Mouse (Mus musculus): ENCODE results near the gene Zbtb20.

The Zbtb20 gene

GRCm38 (mm10) chr16:43623315-43624000 is 747.8 kb downstream of the Zbtb20 start:
- no peak for DNase-seq

- DNase-seq, result no peak
Observed at GRCm38 (mm10) chr16:43624876-43625275, 749.2 kb downstream of the Zbtb20 start.

DNA sequence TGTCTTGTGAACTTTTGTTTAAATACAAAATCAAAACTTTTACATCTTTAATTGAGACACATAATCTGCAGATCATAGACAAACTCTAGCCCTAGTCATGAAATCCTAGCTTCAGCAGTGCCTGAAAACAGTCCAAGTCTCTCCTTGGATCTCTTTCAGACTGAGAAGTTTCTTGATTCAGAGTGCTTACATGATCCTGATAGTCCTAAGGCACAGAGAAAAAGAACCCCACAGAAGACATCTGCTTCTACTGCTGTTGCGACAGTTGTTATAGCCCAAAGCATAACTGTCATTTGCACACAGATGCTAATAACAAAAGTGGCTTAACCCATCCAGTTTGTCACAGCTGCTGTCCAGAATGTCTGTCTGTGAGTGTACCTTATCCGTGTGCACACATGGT is 749.6 kb downstream of the Zbtb20 start:
- no peak for DNase-seq

DNA sequence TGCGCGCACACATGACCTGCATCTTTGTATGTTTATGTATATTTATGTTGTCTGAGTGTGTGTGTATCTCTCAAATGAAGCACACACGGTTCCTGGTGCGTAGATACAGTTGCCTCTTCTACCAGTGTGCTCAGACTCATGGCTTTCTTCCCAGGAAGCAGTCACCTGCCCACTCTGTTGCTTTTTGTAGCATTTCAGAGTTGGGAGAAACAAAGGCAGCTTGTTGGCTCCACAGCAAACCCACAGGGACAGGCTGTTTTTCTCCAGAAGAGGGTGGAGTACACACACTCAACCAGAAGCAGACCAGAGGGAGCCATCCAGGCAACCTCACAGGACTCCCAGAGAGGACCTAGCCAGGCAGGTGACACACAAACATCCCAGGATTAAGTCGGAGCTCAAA is 750.3 kb downstream of the Zbtb20 start:
- peak; percentile 63 for DNase-seq

DNA sequence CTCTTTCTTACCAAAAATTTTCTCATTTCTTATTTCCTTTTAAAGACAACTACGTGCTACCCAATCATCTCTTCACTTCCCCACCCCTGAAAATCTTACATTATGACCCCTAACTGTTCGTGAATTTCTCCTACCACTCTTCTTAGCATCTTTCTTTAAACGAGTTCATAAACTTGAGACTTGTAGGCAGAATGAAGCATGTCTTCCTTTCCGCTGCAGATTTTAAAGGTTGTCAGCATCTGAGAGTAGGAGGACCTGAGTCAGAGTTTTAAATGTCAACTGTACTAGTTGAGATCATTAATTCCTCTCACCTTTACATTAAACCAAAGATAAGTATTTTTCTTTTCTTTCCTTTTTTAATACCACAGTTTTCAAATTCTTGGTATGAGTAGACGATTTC is 753.0 kb downstream of the Zbtb20 start:
- no peak for DNase-seq

DNA sequence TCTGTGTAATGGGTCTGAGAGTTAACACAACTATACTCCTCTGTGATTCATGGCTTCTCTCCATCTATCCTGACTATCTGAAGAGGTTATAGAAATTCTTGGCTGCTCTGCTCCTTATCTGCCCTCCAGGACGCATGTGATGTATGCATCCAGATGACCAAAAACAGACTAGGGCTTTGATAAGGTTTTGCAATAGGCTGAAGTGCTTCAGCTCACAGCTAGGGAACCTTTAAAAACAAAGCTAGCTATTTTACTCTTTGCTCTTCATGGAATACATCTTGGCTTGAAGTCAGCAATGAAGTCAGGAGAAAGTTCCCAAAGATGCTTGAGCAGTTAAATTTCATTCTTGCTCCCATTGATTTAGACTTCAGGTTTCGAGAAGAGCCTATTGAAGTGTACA is 756.1 kb downstream of the Zbtb20 start:
- DNase-seq, result no peak

DNA sequence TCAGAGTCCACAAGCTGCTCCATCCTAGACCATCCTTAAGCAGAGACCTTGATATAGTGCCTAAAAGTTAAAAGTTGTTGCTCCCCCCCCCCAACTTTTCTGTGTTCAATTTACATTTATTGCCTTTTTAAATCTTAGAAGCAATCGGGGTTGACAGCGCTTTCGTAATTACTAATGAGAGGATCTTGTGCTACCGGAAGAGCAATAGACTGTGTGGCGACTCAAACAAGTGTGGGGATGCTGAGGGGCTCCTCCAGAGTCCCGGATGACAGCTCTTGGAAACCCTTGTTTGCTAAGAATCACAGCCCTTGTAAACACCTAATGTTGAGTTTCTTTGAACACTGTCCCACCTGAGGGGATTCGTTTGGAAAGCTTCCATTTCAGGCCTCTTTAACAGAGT is 758.4 kb downstream of the Zbtb20 start:
- DNase-seq, result no peak

GRCm38 (mm10) chr16:43637241-43637640 is 761.6 kb downstream of the Zbtb20 start:
- no peak for DNase-seq

DNA sequence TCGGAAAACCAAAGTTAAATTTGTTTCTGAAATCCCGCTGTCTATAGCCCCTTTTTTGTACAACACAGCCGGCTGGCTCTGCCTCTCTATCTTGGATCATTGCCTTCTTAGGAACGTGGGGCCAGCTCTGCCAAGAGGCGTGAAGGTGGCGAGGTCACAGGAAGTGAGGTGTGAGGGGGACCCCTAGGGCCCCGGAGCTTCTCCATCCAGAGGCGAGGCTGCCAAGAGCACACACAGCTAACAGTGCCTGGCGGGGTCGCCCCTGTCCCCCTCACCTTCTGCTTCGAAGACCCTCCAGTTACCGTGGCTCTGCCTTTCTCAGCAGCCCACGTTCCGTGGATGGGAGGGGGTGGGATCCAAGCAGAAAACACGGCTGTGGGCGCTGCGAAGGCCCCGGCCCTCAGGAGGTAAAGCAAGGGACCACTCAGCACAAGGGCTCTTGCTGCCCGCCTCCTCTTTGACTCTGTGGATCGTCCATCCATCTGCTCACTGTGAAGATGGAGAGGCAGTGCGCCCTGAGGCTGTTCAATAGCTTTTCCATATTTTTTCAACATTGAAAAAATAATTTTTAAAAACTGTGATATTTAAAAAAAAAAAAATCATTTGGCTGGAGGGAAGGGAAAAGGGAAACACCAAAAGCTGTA is 762.8 kb downstream of the Zbtb20 start:
- no peak for DNase-seq

GRCm38 (mm10) chr16:43641230-43641629 is 765.5 kb downstream of the Zbtb20 start:
- no peak for DNase-seq

- no peak for DNase-seq
Observed at GRCm38 (mm10) chr16:43645879-43646278, 770.2 kb downstream of the Zbtb20 start.

DNA sequence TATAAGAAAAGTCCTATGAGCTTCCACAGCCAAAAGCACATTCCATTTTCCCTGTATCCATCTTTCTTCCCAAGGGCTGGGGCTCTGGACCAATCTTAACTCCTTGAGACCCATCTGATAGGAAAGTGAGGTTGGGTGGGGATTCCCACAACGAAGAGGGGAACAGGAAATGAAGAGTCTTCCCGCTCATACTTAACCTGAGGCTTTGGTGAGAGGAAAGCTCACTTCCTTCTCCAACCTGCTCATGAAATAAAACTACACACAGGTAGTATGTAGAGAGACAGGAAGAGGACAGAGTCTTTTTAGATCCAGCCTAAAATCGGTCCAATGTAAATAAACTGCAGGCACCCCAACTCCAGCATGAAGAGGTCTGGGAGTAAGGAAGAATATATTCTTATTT is 771.3 kb downstream of the Zbtb20 start:
- no peak for DNase-seq

DNA sequence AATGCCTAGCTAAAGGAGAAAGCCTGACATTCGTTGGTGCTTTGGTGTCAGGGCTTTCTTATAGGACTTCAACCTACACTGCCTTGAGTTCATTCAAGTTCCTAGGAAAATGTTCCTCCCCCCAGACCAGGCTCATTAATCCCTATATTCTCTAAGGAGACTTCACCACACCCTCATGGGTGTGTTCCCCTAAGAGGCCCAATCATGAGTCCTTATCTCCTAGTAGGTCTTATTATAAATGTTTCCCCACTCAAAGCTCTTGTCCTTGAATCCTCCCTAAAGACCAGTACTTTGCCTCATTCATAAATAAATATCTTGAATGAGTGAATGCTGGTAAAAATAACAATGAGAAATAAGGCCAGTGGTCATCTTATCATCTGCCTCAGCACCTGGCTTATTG is 772.0 kb downstream of the Zbtb20 start:
- DNase-seq, result no peak

DNA sequence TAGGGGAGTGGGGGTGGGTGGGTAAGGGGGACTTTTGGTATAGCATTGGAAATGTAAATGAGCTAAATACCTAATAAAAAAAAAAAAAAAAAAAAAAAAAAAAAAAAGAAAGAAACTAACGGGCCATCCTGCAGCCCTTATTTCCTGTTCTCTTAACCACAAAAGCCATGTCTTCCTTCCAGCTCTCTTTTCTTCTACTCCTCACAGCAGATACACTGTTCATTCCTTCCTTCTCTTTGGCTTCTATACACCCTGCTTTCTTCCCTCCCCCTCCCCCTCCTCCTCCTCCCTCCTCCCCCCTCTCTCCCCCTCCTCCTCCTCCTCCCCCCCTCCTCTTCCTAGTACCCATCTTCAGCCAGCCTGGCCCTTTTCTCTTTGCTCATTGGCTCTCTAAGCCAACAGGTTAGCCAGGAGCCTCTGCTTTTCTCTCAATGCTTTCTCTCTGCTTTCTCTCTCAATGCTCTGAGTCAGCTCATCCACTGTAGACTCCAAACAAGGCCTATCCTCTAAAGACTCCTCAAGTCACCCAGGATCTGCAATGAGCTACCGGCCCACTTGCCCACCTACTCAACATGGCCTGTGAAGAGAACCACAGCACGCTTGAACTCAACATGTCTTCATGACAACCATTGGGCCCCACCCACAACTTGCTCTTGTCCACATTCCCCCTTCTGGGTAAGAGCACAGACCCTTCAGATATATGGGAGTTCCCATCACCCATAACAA is 774.8 kb downstream of the Zbtb20 start:
- DNase-seq, result no peak

- DNase-seq, result no peak
Observed at GRCm38 (mm10) chr16:43653288-43653687, 777.6 kb downstream of the Zbtb20 start.

DNA sequence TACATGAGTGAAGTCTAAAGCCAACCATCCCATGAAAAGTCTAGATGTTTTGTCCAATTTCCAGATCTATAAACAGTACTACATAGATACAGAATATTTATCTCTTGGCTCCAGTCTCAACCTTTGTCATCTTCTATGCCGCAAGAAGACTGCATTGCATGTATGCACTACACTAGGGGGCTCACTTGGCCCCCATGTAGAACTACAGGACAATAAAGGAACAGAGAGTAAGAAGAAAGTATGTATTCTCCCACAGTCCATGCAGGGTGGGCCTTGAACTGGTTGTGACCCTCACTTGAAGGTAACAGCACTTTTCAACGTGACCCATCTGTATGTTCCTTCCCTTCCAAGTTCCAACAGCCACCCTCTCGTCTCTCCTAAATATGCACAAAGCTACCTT is 778.6 kb downstream of the Zbtb20 start:
- DNase-seq, result no peak

DNA sequence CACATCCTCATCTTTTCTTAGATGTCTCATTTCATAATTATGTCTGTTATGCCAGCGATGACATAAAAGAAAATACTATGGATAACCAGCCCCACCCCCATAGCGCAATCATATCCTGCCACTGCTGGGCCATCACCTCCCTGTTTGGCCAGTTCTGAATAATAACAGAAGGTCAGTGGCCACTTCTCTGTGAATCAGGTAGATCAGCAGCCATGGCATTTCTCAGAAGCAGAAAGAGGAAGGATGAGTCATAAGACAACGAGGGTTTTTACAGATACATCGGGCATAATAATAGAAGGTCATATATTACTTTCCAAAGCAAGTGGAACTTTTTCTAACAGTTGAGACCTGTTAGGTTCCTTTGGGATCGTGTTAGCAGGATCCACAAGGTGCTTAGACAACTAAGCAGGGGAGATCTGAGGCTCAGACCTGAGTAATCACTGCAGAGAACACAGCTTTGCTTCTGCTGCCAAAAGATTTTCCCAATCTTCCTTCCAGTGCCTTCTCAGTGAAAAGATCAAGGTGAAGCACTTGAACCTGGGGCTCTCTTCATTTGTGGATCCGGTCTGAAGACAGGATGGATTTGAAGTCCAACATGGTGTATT is 779.6 kb downstream of the Zbtb20 start:
- DNase-seq, result no peak

- DNase-seq, result no peak
Observed at GRCm38 (mm10) chr16:43661576-43661975, 785.9 kb downstream of the Zbtb20 start.

DNA sequence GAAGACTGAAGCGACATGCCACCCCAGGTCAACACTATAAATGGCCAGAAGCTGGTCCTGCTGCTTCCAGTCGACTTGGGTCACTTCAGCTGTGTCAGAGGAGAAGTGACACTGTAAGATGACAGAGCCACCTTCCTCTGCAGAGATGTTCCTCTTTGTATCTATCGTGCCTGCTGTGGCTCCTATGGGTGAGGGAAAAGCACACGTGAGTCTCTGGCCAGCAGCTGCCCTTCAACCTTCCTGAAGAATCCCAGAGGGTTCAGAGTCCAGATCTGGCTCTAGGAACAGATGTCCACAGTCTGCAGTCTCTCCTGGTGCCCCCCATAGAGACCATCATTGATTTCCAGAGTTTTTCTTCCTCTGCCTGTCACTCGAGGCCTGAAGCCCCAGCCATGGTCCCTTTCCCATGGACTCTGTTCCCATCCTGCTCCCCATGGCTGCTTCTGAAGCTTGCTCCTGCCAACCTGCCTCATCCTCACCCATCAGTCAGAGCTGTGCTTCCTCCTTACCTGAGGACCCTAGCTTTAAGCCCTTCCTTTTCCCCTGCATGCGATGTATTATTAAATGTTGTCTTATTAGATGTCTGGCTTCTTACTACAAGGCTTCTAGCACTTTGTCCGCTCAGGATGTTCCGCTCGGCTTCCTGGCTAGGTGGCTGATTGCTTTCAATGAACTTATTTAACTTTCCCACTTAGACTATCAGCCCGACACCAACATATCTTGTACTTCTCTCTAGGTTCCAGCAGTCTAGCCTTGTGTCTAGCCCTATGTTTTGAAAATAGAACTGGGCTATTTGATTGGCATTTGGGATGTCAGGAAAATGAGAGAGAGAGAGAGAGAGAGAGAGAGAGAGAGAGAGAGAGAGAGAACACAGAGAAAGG is 786.7 kb downstream of the Zbtb20 start:
- DNase-seq, result no peak

GRCm38 (mm10) chr16:43663978-43664579 is 788.4 kb downstream of the Zbtb20 start, which contains the start of gene Tigit:
Gene Tigit (minus strand): TSS chr16:43664146.
- no peak for DNase-seq

- DNase-seq, result no peak
Observed at GRCm38 (mm10) chr16:43664861-43665260, 789.2 kb downstream of the Zbtb20 start.

- DNase-seq, result no peak
Observed at GRCm38 (mm10) chr16:43668294-43668693, 792.6 kb downstream of the Zbtb20 start.

All from right cerebral cortex, adult 18-20 months (tissue).